Mouse (Mus musculus) C2C12 (cell line): ENCODE results near the gene U90926.

Experiments used
- CTCF ChIP-seq: IDR thresholded peaks from one replicate; pipeline ENCODE4 v1.5.1; 2011; ENCODE audit not compliant: control insufficient read depth, insufficient read depth, insufficient read length
- MAX ChIP-seq: IDR thresholded peaks from one replicate; pipeline ENCODE4 v1.6.1; 2011; ENCODE audit warnings: mild to moderate bottlenecking, control low read depth

GRCm38 (mm10) chr5:92188881-92189483 is 26.2 kb downstream of the U90926 start:
- TF ChIP-seq CTCF (no peak), MAX (no peak)
